Mouse (Mus musculus) layer of hippocampus, postnatal 10 days (tissue): ENCODE data around the gene Camkv. TPM values are rescaled to one million over a fixed set of nuclear protein-coding genes. Genes with fewer than 3 reads are reported as not detected.

Experiments used
- DNase-seq, 2 experiments: peaks; one replicate each; pipeline ENCODE4 v3.0.0; 2021; ENCODE audit warnings: low spot score in 2 of 2
- long read RNA-seq: library from polyadenylated mRNA; stranded (forward); transcript quantifications from one replicate; pipeline ENCODE4 v2.0.0, GENCODE M21; 2023
- total RNA-seq, 2 experiments: library from RNA; stranded (reverse); gene quantifications; 2 replicates each; pipeline ENCODE4 v1.2.3; 2021

The Camkv gene
- 100 to 1,000 TPM; 441 to 473 TPM for total RNA-seq
- long read RNA-seq, transcript Camkv-202 (10 exons, 3,253 nt): minor isoform, 17 of 602 reads
- long read RNA-seq, transcript Camkv-201 (11 exons, 3,277 nt): major isoform, 208 of 602 reads
- long read RNA-seq, partial matches to known transcripts: 339 of 602 reads
- long read RNA-seq, other reads (novel, unspliced or antisense): 38 of 602 reads

- no peak for DNase-seq
Measured at GRCm38 (mm10) chr9:107935374-107935773, at the start of gene Camkv. Gene Camkv (plus strand): TSS chr9:107935674.

GRCm38 (mm10) chr9:107887804-107888266 lies 47.6 kb upstream of the Camkv start, which contains the start of gene Mon1a:
Gene Mon1a (plus strand): TSS chr9:107888151.
- DNase-seq: peak; percentile 73 to 81

GRCm38 (mm10) chr9:107888267-107888850 lies 47.1 kb upstream of the Camkv start:
- DNase-seq: peak in 1 of 2 experiments; percentile 60

- DNase-seq: no peak
Measured at GRCm38 (mm10) chr9:107890260-107890659, 45.2 kb upstream of the Camkv start.

GRCm38 (mm10) chr9:107891023-107891422 lies 44.5 kb upstream of the Camkv start:
- DNase-seq: no peak

GRCm38 (mm10) chr9:107898563-107898962 lies 36.9 kb upstream of the Camkv start:
- DNase-seq: no peak

- no peak for DNase-seq
Measured at GRCm38 (mm10) chr9:107899855-107900254, 35.6 kb upstream of the Camkv start.

- peak; percentile 83 to 87 for DNase-seq
Measured at GRCm38 (mm10) chr9:107900840-107901626, 34.4 kb upstream of the Camkv start.

- DNase-seq: no peak
Measured at GRCm38 (mm10) chr9:107901627-107901914, 33.9 kb upstream of the Camkv start.

GRCm38 (mm10) chr9:107904726-107905125 lies 30.7 kb upstream of the Camkv start:
- DNase-seq: peak; percentile 95 to 96

- no peak for DNase-seq
Measured at GRCm38 (mm10) chr9:107906252-107906966, 29.1 kb upstream of the Camkv start, which contains the start of gene Mst1r. Gene Mst1r (plus strand): TSS chr9:107906873.

- DNase-seq: no peak
Measured at GRCm38 (mm10) chr9:107906967-107907800, 28.3 kb upstream of the Camkv start.

GRCm38 (mm10) chr9:107907801-107908120 lies 27.7 kb upstream of the Camkv start:
- no peak for DNase-seq

GRCm38 (mm10) chr9:107908410-107909158 lies 26.9 kb upstream of the Camkv start:
- DNase-seq: no peak

GRCm38 (mm10) chr9:107910025-107910769 lies 25.3 kb upstream of the Camkv start:
- no peak for DNase-seq

- DNase-seq: no peak
Measured at GRCm38 (mm10) chr9:107914764-107915420, 20.6 kb upstream of the Camkv start.

GRCm38 (mm10) chr9:107917895-107918608 lies 17.4 kb upstream of the Camkv start:
- no peak for DNase-seq

- DNase-seq: no peak
Measured at GRCm38 (mm10) chr9:107918884-107919283, 16.6 kb upstream of the Camkv start.
